Mouse (Mus musculus) thymus, adult 2 months (tissue): ENCODE results near the gene Akap8l. TPM values are rescaled to one million over a fixed set of nuclear protein-coding genes. Genes with fewer than 3 reads are reported as not detected.

ENCODE experiments used
- DNase-seq: peaks from one replicate; pipeline ENCODE4 v3.0.0; 2021
- H3K27ac ChIP-seq: fragments of 200-500 bp; 2 replicates; pipeline ENCODE4 v1.5.1; 2012; ENCODE audit warnings: low read length, control low read depth; ENCODE audit not compliant: control insufficient read depth, insufficient read depth
- H3K27me3 ChIP-seq: fragments of 200-500 bp; 2 replicates; pipeline ENCODE4 v1.6.1; 2012; ENCODE audit warnings: mild to moderate bottlenecking, low read length, moderate library complexity, mixed read lengths; ENCODE audit not compliant: control insufficient read depth, insufficient read depth
- H3K36me3 ChIP-seq: fragments of 200-500 bp; 2 replicates; pipeline ENCODE4 v1.6.1; 2012; ENCODE audit warnings: mild to moderate bottlenecking, low read length, moderate library complexity; ENCODE audit not compliant: control insufficient read depth, insufficient read depth
- H3K4me1 ChIP-seq: fragments of 200-500 bp; replicated peaks from 2 replicates; pipeline ENCODE4 v1.6.1; 2012; ENCODE audit warnings: low read length; ENCODE audit not compliant: control insufficient read depth, insufficient read depth
- H3K4me3 ChIP-seq: fragments of 200-500 bp; 2 replicates; pipeline ENCODE4 v1.5.1; 2012; ENCODE audit warnings: mild to moderate bottlenecking, low read length, control low read depth, moderate library complexity; ENCODE audit not compliant: control insufficient read depth, insufficient read depth
- CTCF ChIP-seq: fragments of 200-500 bp; IDR thresholded peaks from 2 replicates; pipeline ENCODE4 v1.5.1; 2012; ENCODE audit warnings: mild to moderate bottlenecking, control low read depth, low read length, moderate library complexity, borderline replicate concordance; ENCODE audit not compliant: control insufficient read depth, poor library complexity, insufficient read depth; ENCODE audit errors: extremely low read depth
- POLR2A ChIP-seq: fragments of 200-500 bp; IDR thresholded peaks from 2 replicates; pipeline ENCODE4 v1.6.1; 2012; ENCODE audit warnings: mild to moderate bottlenecking, low read length, control low read depth, moderate library complexity; ENCODE audit not compliant: control insufficient read depth, poor library complexity, insufficient read depth; ENCODE audit errors: extremely low read depth
- WGBS: fragments of 180-500 bp; shearing (Covaris S2); methylation state at CpG from one replicate; pipeline ENCODE4 v1.1.7; 2018; 5-methylcytosine and 5-hydroxymethylcytosine counted together
- polyA plus RNA-seq: library from polyadenylated mRNA; depleted of rRNA; stranded (reverse); fragments of >200 nt; gene quantifications from 2 replicates; pipeline ENCODE4 v1.2.3, GENCODE M21; 2012

The Akap8l gene
- polyA plus RNA-seq, 1 experiment = 191 TPM

DNA sequence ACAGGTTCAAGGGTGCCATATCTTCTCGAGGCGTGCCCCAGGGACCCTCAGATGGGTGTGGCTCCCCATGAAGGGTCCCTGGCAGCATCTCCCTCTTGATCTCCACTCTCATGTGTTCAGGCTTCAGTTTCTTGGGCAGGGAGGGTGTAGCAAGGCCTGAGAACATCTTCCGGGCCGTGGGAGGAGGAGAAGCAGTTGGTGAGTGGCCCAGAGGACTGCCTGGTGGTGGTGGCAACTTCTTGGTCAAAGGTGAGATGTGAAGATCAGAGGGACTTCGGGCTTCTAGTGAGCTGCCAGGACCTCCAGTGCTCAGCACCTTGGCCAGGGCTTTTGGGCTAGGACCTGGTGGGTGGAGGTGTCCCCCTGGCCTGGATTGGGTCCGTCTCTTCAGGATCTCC, 8.5 kb upstream of the Akap8l start:
- H3K4me1 ChIP-seq = peaks cover 10% of the 10 kb centered on the region
- H3K27me3 ChIP-seq = no peaks in the 10 kb centered on the region
- TF ChIP-seq CTCF (no peak), POLR2A (no peak)
- H3K4me3 ChIP-seq = no peak overlapping the region
- WGBS = 98% methylated on average over 6 of the region's 6 CpGs
- DNase-seq = no peak
- H3K36me3 ChIP-seq = peaks cover 60% of the 10 kb centered on the region
- H3K27ac ChIP-seq = no peak overlapping the region

DNA sequence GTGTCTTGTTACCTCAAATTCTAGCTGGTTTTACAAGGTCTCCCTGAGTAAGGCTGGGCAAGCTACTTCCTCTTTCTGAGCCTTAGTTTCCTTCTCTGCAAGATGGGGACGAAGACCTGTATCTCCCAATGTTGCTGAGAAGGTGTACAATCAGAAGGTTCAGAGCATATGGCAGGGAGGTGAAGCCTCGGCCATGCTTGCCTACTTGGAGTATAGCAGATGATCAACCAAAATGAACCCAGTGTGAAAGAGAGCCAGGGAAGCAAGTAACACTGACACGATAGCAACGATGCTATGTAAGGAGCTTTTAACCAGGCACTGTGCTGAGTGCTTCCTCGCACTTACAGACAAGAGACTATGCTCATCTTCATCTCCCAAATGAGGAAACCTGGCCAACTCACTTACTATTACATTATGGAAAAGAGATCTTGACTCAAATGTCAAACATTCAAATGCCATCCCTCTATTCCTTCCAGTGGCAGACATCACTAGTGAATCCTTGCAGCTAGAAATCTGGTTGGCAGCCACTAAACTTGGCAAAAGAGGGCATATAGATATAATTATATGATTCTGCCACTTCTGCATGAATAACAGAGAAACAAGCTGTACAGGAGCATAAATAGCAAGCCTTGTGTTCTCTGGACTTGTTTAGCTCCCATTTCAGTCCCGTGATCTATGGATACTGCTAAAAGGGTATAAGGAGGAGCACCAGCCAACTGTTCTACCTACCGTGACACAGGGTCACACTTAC, 8.0 kb upstream of the Akap8l start:
- H3K4me3 ChIP-seq = no peak overlapping the region
- no peaks in the 10 kb centered on the region for H3K27me3 ChIP-seq
- TF ChIP-seq POLR2A = no peak
- DNase-seq = no peak
- peaks cover 60% of the 10 kb centered on the region for H3K36me3 ChIP-seq
- H3K4me1 ChIP-seq = peaks cover 7% of the 10 kb centered on the region
- 96% methylated on average over 7 of the region's 7 CpGs for WGBS
- H3K27ac ChIP-seq = no peak overlapping the region

DNA sequence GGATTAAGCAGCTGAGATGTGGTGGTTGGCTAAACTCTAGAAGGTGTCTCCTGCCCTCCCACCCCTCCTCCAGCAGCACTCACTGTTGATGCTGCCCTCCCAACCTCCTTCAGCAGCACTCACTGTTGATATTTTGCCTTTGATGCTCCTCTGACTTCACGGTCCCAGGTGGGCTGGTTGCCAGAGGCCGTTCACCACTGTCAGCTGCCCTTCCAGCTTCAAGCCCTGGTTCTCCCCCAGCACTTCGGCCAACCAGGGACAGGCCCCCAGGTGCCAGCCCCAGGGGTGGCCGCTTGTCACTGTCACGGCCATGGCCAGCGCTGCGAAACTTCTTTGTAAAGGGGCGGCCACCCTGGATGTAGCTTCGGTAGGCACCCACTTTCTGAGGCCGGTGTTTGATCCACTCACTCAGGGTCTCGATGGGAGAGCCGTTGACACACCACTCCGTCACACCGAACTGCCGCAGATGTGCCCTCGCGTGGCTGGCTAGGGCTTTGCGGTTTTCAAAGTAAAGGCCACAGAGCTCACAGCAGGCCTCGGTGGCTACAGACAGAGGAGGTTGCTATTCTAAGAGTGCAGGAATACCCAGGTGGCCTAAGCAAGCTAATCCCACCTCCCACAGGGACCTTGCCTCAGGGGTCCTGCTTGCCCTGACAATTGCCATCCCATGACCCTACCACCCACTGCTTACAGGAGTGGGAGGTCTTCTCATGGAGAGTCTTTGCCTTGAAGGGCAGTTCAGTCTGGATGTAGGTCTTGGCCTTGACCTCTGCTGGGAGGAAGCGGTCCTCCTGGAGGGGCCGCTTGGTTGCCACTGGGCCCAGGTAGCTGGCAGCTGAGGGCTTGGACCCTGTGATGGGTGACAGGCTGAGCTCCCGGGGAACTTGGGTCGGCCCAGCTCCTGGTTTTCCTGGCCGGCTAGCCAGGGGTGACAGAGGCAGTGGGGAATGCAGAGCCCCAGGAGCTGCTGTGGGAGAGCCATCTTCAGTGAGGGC, 6.7 kb upstream of the Akap8l start:
- H3K4me1 ChIP-seq = no peaks in the 10 kb centered on the region
- no peaks in the 10 kb centered on the region for H3K27me3 ChIP-seq
- DNase-seq = no peak
- TF ChIP-seq POLR2A = no peak
- TF ChIP-seq CTCF = no peak
- H3K36me3 ChIP-seq = peaks cover 60% of the 10 kb centered on the region
- WGBS = 96% methylated on average over 24 of the region's 24 CpGs
- no peak overlapping the region for H3K27ac ChIP-seq
- no peak overlapping the region for H3K4me3 ChIP-seq

DNA sequence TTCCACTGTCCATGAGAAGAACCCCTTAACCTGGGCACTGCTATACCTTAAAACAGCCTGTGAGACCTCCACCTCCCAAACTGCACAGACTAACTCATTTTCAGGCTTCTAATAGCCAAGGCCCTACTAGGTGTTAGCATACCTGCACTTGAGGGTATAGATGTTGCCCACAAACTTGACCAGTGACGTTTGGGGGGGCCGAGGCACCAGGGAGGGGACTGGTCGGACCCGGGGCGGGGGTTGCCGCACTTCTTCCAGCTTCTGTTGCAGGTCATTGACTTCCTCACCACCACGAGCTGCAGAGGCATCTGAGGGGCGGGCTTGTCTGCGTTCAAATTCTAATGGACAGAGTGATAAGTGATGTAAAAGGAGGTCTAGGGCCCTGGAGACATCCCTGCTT, 5.9 kb upstream of the Akap8l start:
- DNase-seq = no peak
- Histone ChIP-seq H3K36me3 (peaks cover 56% of the 10 kb centered on the region), H3K4me1 (no peaks in the 10 kb centered on the region), H3K4me3 (no peak overlapping the region), H3K27me3 (no peaks in the 10 kb centered on the region), H3K27ac (no peak overlapping the region)
- WGBS = 95% methylated on average over 9 of the region's 9 CpGs
- TF ChIP-seq POLR2A = no peak
- no peak for TF ChIP-seq CTCF

DNA sequence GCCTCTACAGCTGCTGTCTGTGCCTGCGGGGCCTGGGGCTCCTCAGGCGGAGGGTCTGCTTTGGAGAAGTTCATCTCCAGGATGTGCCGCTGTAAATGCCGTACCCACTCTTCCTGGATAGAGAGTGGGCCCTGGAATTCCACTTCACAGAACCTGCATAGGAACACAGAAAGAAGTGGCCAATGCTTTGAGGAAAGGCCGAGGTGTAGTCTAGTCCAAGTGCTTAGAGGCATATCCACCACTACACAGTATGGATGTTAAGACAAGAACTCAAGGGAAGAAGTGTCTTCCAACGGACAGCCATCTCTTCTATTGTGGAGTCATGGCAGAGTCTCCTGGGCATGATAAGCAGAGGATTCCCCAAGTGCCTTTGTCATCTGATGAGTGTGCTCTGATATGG, 4.6 kb upstream of the Akap8l start:
- no peak for DNase-seq
- H3K27me3 ChIP-seq = no peaks in the 10 kb centered on the region
- no peaks in the 10 kb centered on the region for H3K4me1 ChIP-seq
- TF ChIP-seq CTCF (no peak), POLR2A (no peak)
- WGBS = 99% methylated on average over 6 of the region's 6 CpGs
- no peak overlapping the region for H3K4me3 ChIP-seq
- no peak overlapping the region for H3K27ac ChIP-seq
- peaks cover 52% of the 10 kb centered on the region for H3K36me3 ChIP-seq

DNA sequence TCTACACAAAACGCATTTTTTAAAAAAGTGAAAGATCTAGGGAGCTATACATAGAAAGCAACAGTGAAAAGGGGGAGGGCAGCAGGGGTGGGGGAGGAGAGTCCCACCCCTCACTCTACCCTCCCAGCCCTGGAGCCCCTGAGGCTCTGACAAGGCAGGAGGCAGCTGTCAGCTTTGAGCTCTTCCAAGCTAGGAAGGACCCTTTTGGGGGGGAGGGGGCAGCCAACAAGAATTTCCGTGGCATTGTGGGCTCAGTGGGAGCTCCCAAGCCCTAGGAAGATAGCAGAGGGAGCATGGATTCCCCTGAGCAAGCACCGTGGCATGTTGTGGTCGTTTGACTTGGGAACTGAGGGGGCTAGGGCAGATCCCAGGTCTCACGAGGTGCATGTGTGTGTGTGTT, 3.8 kb upstream of the Akap8l start:
- no peak for DNase-seq
- H3K36me3 ChIP-seq = peaks cover 46% of the 10 kb centered on the region
- no peak overlapping the region for H3K27ac ChIP-seq
- no peaks in the 10 kb centered on the region for H3K27me3 ChIP-seq
- WGBS = 96% methylated on average over 5 of the region's 5 CpGs
- H3K4me3 ChIP-seq = no peak overlapping the region
- no peaks in the 10 kb centered on the region; the same call in 1 of the 2 replicates for H3K4me1 ChIP-seq
- TF ChIP-seq CTCF = no peak
- TF ChIP-seq POLR2A = no peak
